Mouse (Mus musculus): Measurements from ENCODE around the gene Arhgap24.

Arhgap24 gene

GRCm38 (mm10) chr5:102749020-102749419, 267.8 kb downstream of the Arhgap24 start:
- no peak for DNase-seq

- DNase-seq, result no peak
Observed at GRCm38 (mm10) chr5:102750674-102751073, 269.5 kb downstream of the Arhgap24 start.

- no peak for DNase-seq
Observed at GRCm38 (mm10) chr5:102751661-102752307, 270.6 kb downstream of the Arhgap24 start.

GRCm38 (mm10) chr5:102752308-102752663, 271.1 kb downstream of the Arhgap24 start:
- DNase-seq, result no peak

- DNase-seq, result no peak
Observed at GRCm38 (mm10) chr5:102757040-102757439, 275.8 kb downstream of the Arhgap24 start.

- DNase-seq, result no peak
Observed at GRCm38 (mm10) chr5:102765694-102766093, 284.5 kb downstream of the Arhgap24 start.

- peak; percentile 32 to 48 for DNase-seq
Observed at GRCm38 (mm10) chr5:102766311-102767057, 285.3 kb downstream of the Arhgap24 start.

- no peak for DNase-seq
Observed at GRCm38 (mm10) chr5:102767058-102767444, 285.9 kb downstream of the Arhgap24 start.

- no peak for DNase-seq
Observed at GRCm38 (mm10) chr5:102767822-102768221, 286.6 kb downstream of the Arhgap24 start.

GRCm38 (mm10) chr5:102768385-102769080, 287.3 kb downstream of the Arhgap24 start:
- no peak for DNase-seq

- no peak for DNase-seq
Observed at GRCm38 (mm10) chr5:102770611-102771010, 289.4 kb downstream of the Arhgap24 start.

- no peak for DNase-seq
Observed at GRCm38 (mm10) chr5:102774500-102774899, 293.3 kb downstream of the Arhgap24 start.

- no peak for DNase-seq
Observed at GRCm38 (mm10) chr5:102777255-102777654, 296.1 kb downstream of the Arhgap24 start.

- DNase-seq, result no peak
Observed at GRCm38 (mm10) chr5:102777852-102778251, 296.7 kb downstream of the Arhgap24 start.

GRCm38 (mm10) chr5:102778253-102778652, 297.1 kb downstream of the Arhgap24 start:
- peak in 1 of 2 experiments; percentile 8 for DNase-seq

- no peak for DNase-seq
Observed at GRCm38 (mm10) chr5:102783585-102783984, 302.4 kb downstream of the Arhgap24 start.

- no peak for DNase-seq
Observed at GRCm38 (mm10) chr5:102786123-102786522, 304.9 kb downstream of the Arhgap24 start.

- DNase-seq, result no peak
Observed at GRCm38 (mm10) chr5:102788437-102788836, 307.2 kb downstream of the Arhgap24 start.

GRCm38 (mm10) chr5:102791273-102791672, 310.1 kb downstream of the Arhgap24 start:
- no peak for DNase-seq

GRCm38 (mm10) chr5:102793536-102793935, 312.3 kb downstream of the Arhgap24 start:
- DNase-seq, result no peak

GRCm38 (mm10) chr5:102801469-102801868, 320.3 kb downstream of the Arhgap24 start:
- DNase-seq, result no peak

GRCm38 (mm10) chr5:102802833-102803232, 321.6 kb downstream of the Arhgap24 start:
- no peak for DNase-seq

- DNase-seq, result no peak
Observed at GRCm38 (mm10) chr5:102803675-102804074, 322.5 kb downstream of the Arhgap24 start.

GRCm38 (mm10) chr5:102807518-102807917, 326.3 kb downstream of the Arhgap24 start:
- no peak for DNase-seq
